In the genomic region with DNA sequence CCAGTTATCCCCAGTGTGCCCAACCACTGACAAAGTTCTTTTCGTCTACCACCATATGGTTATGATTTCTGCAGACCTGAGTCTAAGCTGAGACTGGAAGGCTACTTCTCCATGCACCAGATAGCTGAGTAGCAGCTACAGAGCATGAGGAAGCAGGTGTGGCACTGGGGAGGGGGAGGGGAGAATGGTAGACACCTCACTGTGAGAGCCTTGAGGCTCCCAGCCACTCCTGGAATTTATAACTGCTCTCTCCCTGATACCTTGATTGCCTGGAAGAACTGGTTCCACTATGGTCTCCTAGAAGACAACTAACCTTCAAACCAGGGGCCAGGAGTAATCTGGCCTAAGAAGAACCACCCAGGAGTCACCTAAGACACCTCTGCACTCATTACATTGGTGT, we compare ENCODE assay signal across 16 mouse cellular contexts. TPM values are rescaled to one million over a fixed set of nuclear protein-coding genes. Genes with fewer than 3 reads are reported as not detected.
"Had no signal": no experiment of that assay in that cellular context is flagged by ENCODE, and none has a peak within 500 bp of the region (broad histone marks: within the 10 kb centered on the region; RNA-seq: fewer than 3 reads in every experiment).

No protein-coding gene starts in this region.

- H3K4me3 ChIP-seq: layer of hippocampus, adult 2 months; limb, embryonic 13.5 days; liver, embryonic 15.5 days; megakaryocyte, embryonic 14.5 days; midbrain, embryonic 13.5 days had no signal

- H3K4me2 ChIP-seq: limb, embryonic 13.5 days; liver, embryonic 11.5 days; liver, embryonic 15.5 days; midbrain, embryonic 13.5 days had no signal

- H3K27ac ChIP-seq: layer of hippocampus, adult 2 months; limb, embryonic 13.5 days; liver, embryonic 15.5 days; macrophage; midbrain, embryonic 13.5 days had no signal

- ATAC-seq: inflammation-experienced regulatory T-cells, adult 6 months; midbrain, embryonic 13.5 days had no signal

- H3K9ac ChIP-seq: limb, embryonic 13.5 days; liver, embryonic 15.5 days; midbrain, embryonic 13.5 days had no signal

- H3K4me1 ChIP-seq: limb, embryonic 13.5 days; liver, embryonic 15.5 days; midbrain, embryonic 13.5 days had no signal

- DNase-seq: kidney, adult 8-10 months; kidney, postnatal 25 days; lung, adult 2 months; lung, postnatal 10 days; right cerebral cortex, postnatal 14 days; thymus, postnatal 4 days had no signal

- H3K9me3 ChIP-seq: limb, embryonic 13.5 days; liver, embryonic 15.5 days; megakaryocyte, embryonic 14.5 days; midbrain, embryonic 13.5 days had no signal

- H3K36me3 ChIP-seq: limb, embryonic 13.5 days; liver, embryonic 15.5 days; midbrain, embryonic 13.5 days had no signal

RNA-seq across cellular contexts. Expression of gene Irx4, which starts 18.9 kb away (rescaled TPM):
- total RNA-seq: layer of hippocampus, adult 2 months; layer of hippocampus, postnatal 10 days; left cerebral cortex, postnatal 36 days had no signal
- polyA plus RNA-seq: inflammation-experienced regulatory T-cells, adult 6 months; liver, embryonic 11.5 days; liver, embryonic 15.5 days; lung, adult 2 months; macrophage had no signal
